In genomic region chr16:31534923-31535523, GRCm38 (mm10) we compare ENCODE assay signal across 15 mouse cellular contexts.
DNase-seq lines count a peak whose midpoint lies in the region; ATAC-seq and TF ChIP-seq lines count a peak whose summit lies in the region.
"Had no signal": no experiment of that assay in that cellular context is flagged by ENCODE, and none has a peak within 500 bp of the region (broad histone marks: within the 10 kb centered on the region; RNA-seq: fewer than 3 reads in every experiment).

No protein-coding gene starts in this region.

- peak; percentile 53 for DNase-seq in forebrain, embryonic 11.5 days (ENCODE audit: low spot score)
- no peak for DNase-seq in forebrain, postnatal 0 days
- DNase-seq in kidney, postnatal 0 days (ENCODE audit: low spot score): peak; percentile 84
- no peak for DNase-seq in kidney, adult 11 months
- DNase-seq in adipocyte (ENCODE audit: low spot score): peak; percentile 52
- DNase-seq in frontal cortex, postnatal 10 days (ENCODE audit: low spot score in 2 of 2): no peak
- DNase-seq: cerebellum, adult 9-11 months; thymus, postnatal 14 days had no signal

- 6% methylated on average over 4 of the region's 4 CpGs for WGBS in forebrain, embryonic 11.5 days
- 12% methylated on average over 4 of the region's 4 CpGs for WGBS in forebrain, postnatal 0 days
- 20% methylated on average over 4 of the region's 4 CpGs for WGBS in kidney, postnatal 0 days
- 6% methylated on average over 4 of the region's 4 CpGs for WGBS in limb, embryonic 12.5 days
- WGBS in intestine, embryonic 16.5 days: 38% methylated on average over 4 of the region's 4 CpGs

- no peak overlapping the region for H3K4me3 ChIP-seq in forebrain, embryonic 11.5 days (ENCODE audit: low read depth, low read length)
- H3K4me3 ChIP-seq in forebrain, postnatal 0 days (ENCODE audit: low read depth, low read length): no peak overlapping the region
- H3K4me3 ChIP-seq in kidney, postnatal 0 days (replicated peaks; ENCODE audit: low read depth, low read length): no peak overlapping the region
- no peak overlapping the region for H3K4me3 ChIP-seq in limb, embryonic 12.5 days (replicated peaks)
- no peak overlapping the region for H3K4me3 ChIP-seq in intestine, embryonic 16.5 days (ENCODE audit: low read length)
- H3K4me3 ChIP-seq: layer of hippocampus, adult 2 months; megakaryocyte, embryonic 14.5 days; myocyte had no signal

- no peaks in the 10 kb centered on the region for H3K36me3 ChIP-seq in forebrain, embryonic 11.5 days (ENCODE audit: control insufficient read depth, insufficient read depth, low read length)
- no peaks in the 10 kb centered on the region for H3K36me3 ChIP-seq in forebrain, postnatal 0 days (ENCODE audit: insufficient read depth)
- no peaks in the 10 kb centered on the region for H3K36me3 ChIP-seq in kidney, postnatal 0 days (ENCODE audit: insufficient read depth, low read length)
- no peaks in the 10 kb centered on the region for H3K36me3 ChIP-seq in limb, embryonic 12.5 days
- no peaks in the 10 kb centered on the region for H3K36me3 ChIP-seq in intestine, embryonic 16.5 days (ENCODE audit: control insufficient read depth, insufficient read depth, low read length)

- no peak overlapping the region for H3K27ac ChIP-seq in forebrain, embryonic 11.5 days (ENCODE audit: low read depth, low read length)
- no peak overlapping the region for H3K27ac ChIP-seq in forebrain, postnatal 0 days (ENCODE audit: low read depth, low read length)
- peak overlapping the region; percentile 54 for H3K27ac ChIP-seq in kidney, postnatal 0 days
- peak overlapping the region; percentile 78 for H3K27ac ChIP-seq in limb, embryonic 12.5 days
- H3K27ac ChIP-seq in intestine, embryonic 16.5 days (ENCODE audit: low read length): no peak overlapping the region
- H3K27ac ChIP-seq: layer of hippocampus, adult 2 months had no signal

- TF ChIP-seq CTCF in forebrain, postnatal 0 days (IDR thresholded peaks at IDR 0.05; ENCODE audit: low read depth): no peak
- TF ChIP-seq CTCF in kidney, postnatal 0 days (IDR thresholded peaks at IDR 0.05; ENCODE audit: low read depth): no peak

- no peaks in the 10 kb centered on the region for H3K27me3 ChIP-seq in forebrain, embryonic 11.5 days (ENCODE audit: control insufficient read depth, insufficient read depth, low read length)
- no peaks in the 10 kb centered on the region for H3K27me3 ChIP-seq in forebrain, postnatal 0 days (ENCODE audit: insufficient read depth, low read length)
- no peaks in the 10 kb centered on the region for H3K27me3 ChIP-seq in kidney, postnatal 0 days (ENCODE audit: insufficient read depth, low read length)
- H3K27me3 ChIP-seq in limb, embryonic 12.5 days: no peaks in the 10 kb centered on the region
- no peaks in the 10 kb centered on the region for H3K27me3 ChIP-seq in intestine, embryonic 16.5 days (replicated peaks; ENCODE audit: control insufficient read depth, insufficient read depth, low read length)
- H3K27me3 ChIP-seq: Patski had no signal

- H3K9ac ChIP-seq in forebrain, embryonic 11.5 days (ENCODE audit: low read length): no peak overlapping the region
- no peak overlapping the region for H3K9ac ChIP-seq in forebrain, postnatal 0 days
- no peak overlapping the region for H3K9ac ChIP-seq in kidney, postnatal 0 days (ENCODE audit: low read depth, low read length)
- peak overlapping the region; percentile 40 for H3K9ac ChIP-seq in limb, embryonic 12.5 days (replicated peaks)
- no peak overlapping the region for H3K9ac ChIP-seq in intestine, embryonic 16.5 days (ENCODE audit: low read depth, low read length)

- no peak overlapping the region for H3K4me2 ChIP-seq in forebrain, embryonic 11.5 days (ENCODE audit: low read depth, low read length, severe bottlenecking)
- H3K4me2 ChIP-seq in forebrain, postnatal 0 days (ENCODE audit: low read depth): no peak overlapping the region
- no peak overlapping the region for H3K4me2 ChIP-seq in kidney, postnatal 0 days (ENCODE audit: low read length)
- H3K4me2 ChIP-seq in limb, embryonic 12.5 days: no peak overlapping the region
- H3K4me2 ChIP-seq in intestine, embryonic 16.5 days (ENCODE audit: low read depth, low read length): no peak overlapping the region
- H3K4me2 ChIP-seq: liver, embryonic 11.5 days had no signal

- ATAC-seq in forebrain, embryonic 11.5 days (replicated peaks; ENCODE audit: low FRiP score): peak; percentile 39; the same call in 1 of the 2 replicates
- no peak for ATAC-seq in forebrain, postnatal 0 days
- ATAC-seq in kidney, postnatal 0 days (replicated peaks; ENCODE audit: low FRiP score, low read depth): peak; percentile 84
- no peak for ATAC-seq in limb, embryonic 12.5 days (ENCODE audit: insufficient number of reproducible peaks, insufficient read depth, low FRiP score, low TSS enrichment, low read depth)
- ATAC-seq in intestine, embryonic 16.5 days: no peak
- ATAC-seq: Patski had no signal

- H3K9me3 ChIP-seq in forebrain, embryonic 11.5 days (ENCODE audit: control insufficient read depth, low read length): no peaks in the 10 kb centered on the region
- H3K9me3 ChIP-seq in forebrain, postnatal 0 days (ENCODE audit: low read length): no peaks in the 10 kb centered on the region
- no peaks in the 10 kb centered on the region for H3K9me3 ChIP-seq in kidney, postnatal 0 days (replicated peaks; ENCODE audit: low read length)
- no peaks in the 10 kb centered on the region for H3K9me3 ChIP-seq in limb, embryonic 12.5 days
- H3K9me3 ChIP-seq in intestine, embryonic 16.5 days (ENCODE audit: control insufficient read depth, low read length): no peaks in the 10 kb centered on the region

- H3K4me1 ChIP-seq in forebrain, embryonic 11.5 days (replicated peaks; ENCODE audit: control insufficient read depth, insufficient read depth, low read length): peaks cover 5% of the 10 kb centered on the region
- no peaks in the 10 kb centered on the region for H3K4me1 ChIP-seq in forebrain, postnatal 0 days (ENCODE audit: insufficient read depth)
- H3K4me1 ChIP-seq in kidney, postnatal 0 days (replicated peaks; ENCODE audit: insufficient read depth, low read length): no peaks in the 10 kb centered on the region
- peaks cover 38% of the 10 kb centered on the region for H3K4me1 ChIP-seq in limb, embryonic 12.5 days (replicated peaks)
- H3K4me1 ChIP-seq in intestine, embryonic 16.5 days (ENCODE audit: control insufficient read depth, insufficient read depth, low read length): peaks cover 13% of the 10 kb centered on the region
- H3K4me1 ChIP-seq: megakaryocyte, embryonic 14.5 days had no signal

Comparison
In these comparisons a context has a peak if more than half of its experiments do, and no peak if none do; other contexts are left out.
1. ATAC-seq: peak in forebrain, embryonic 11.5 days (single experiment) and kidney, postnatal 0 days (single experiment); none in forebrain, postnatal 0 days (single experiment), limb, embryonic 12.5 days (single experiment) and intestine, embryonic 16.5 days (single experiment).
2. DNase-seq: peak in forebrain, embryonic 11.5 days (single experiment), kidney, postnatal 0 days (single experiment) and adipocyte (single experiment); none in forebrain, postnatal 0 days (single experiment), kidney, adult 11 months (single experiment) and frontal cortex, postnatal 10 days (0 of 2).
3. H3K27ac ChIP-seq: peak in kidney, postnatal 0 days (single experiment) and limb, embryonic 12.5 days (single experiment); none in forebrain, embryonic 11.5 days (single experiment), forebrain, postnatal 0 days (single experiment) and intestine, embryonic 16.5 days (single experiment).